Mouse (Mus musculus) T-helper 2 cell (primary cell): ENCODE measurements around the gene Hfe2.

Experiments
- in situ Hi-C: fragments of 300-600 bp; cut with MboI, MseI; formaldehyde crosslinking; loops from one replicate; pipeline ENCODE4 v1.15.1; 2025; ENCODE audit warnings: high pct_unique_total_duplicates

The Hfe2 gene

DNA sequence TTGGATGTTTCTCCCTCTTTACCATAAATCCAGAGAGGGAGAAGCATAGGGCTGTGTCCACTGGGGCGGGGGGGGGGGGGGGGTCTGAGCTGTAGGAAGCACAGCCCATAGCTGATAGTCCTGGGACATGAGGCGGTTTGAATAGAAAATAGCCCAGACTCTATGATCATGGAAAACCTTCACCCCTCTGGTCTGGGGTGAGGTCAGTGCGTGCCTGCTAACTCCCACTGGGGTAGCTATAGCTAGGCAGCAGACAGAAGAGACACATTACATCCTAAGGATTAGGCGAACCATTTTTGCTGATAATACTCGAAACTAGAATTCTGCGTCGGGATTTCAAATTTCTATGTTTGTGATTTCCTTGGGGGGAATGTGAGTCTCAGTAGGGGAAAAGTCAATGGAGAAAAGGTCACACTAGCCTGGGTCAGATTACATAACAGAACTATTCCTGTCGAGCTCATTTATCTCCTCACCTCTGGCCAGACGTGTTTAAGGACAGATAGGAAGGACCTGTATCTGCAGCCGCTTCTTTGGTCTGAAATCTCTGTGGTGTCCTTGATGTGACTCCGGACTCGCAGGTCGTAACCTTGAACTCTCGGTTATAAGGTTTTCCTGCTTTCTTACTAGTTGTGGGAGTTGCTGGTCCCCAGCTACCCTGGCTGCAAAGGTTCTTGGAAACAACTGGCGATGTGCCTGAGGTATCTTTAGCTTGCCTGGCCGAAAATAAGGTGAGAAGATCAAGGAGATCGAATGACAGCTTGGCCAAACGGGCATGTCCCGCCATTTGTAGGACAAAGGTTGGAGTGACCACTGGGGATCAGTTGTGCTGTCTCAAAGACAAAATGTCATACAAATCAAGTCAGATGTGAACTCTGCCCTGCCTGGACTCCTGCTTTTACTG, 48.9 kb downstream of the Hfe2 start:
- in situ Hi-C loops: no loop called here

DNA sequence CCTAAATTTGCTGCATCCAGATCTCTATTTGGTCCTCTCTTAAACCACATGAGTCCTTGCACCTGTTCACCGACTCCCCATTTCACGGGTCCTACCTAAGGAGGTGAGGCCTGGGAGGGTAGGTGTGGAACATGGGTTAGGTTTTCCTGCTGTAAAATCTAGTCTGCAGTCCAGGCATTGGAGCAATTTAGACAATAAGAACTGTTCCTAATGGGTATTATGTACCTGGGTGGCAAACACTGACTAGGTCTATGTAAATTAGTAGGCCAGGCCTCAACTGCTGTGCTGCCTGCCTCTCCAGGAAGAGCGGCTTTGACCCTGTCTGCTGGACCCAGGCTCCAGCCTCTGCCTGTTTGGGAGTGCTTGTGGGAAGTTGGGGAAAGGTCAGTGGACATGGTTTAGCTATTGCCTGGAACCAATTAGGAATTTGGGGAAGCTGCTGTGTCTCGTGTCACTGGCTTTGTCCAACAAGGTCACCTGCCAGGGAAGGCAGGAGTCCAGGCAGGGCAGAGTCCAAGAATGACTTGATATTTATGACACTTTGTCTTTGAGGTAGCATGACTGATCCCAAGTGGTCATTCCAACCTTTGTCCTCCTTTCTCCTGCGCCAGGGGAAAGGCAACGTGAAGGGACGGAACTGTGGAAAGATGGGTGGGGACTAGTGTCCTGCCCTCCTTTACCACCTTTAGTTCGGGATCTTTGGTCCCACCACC, 50.5 kb downstream of the Hfe2 start:
- in situ Hi-C loops: no loop called here

DNA sequence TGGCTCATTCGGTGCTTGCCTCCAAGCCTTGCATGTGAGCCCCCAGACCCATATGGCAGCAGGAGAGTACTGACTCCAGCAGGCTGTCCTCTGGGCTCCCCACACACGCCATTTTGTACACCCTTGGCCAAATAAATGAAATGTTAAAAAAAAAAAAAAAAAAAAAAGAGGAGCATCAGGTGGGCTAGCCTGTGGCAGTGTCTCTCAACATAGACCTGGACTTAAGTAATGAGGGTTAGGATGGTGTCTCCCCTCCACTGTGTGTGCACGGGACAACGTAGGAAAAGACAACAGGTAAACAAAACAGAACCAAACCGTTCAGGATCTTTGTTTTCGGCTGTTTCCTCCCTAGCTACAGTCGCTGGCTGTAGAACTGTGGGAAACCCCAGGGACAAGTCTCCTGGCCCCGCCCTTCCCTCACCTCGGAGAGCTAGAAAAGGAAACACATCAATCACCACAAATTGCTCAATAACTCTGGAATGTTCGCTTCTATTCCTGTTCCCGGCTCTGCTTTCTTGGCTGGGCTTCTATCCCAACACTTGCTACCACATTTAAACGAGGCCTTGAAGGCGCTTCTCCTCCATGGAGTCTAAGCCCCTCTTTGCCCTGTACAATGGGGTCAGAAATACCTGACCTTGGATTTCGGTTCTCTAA, 51.2 kb downstream of the Hfe2 start:
- in situ Hi-C loops: no loop called here

DNA sequence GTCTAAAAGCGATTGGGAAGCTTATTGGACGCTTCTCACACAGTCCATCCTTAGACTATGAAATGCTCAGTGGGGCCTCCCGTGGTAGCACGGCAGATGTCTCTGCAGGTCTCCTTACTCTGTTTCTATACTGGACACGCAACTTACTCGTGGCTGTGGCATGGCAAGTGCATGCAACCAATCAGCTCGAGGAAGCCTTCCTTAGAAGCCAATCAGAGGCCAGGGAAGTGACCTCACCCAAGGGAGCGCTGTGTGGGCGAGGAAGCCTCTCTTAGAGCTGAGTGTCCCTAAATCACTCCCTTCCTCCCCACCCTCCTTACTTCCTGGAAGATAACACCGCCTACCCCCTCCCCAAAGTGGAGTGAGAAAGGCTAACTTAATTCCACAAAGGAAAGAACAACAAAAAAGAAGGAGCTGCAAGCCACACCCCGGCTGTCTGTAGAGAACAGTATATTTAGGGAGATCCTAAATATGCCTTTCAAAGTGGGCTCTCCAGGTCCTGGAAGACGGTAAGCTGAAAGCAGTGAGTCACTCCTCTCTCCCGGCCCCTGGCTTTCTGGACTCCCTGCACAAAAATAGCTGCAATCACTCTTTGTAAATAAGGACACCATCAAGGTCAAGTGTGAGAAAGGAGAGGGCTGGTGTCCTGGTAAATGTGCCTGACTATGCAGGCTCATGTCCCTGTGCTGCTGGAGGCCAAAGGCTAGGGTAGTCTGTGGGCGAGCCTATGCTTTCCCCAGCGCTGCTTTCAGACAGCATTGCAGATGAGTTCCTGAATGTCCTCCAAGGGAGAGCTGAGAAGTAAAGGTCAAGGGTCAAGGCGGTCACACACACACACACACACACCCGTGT, 51.9 kb downstream of the Hfe2 start, which contains the start of gene Gm16253:
Gene Gm16253, plus strand, starts transcription at position 295 of the 852 bp plus-strand sequence.
- in situ Hi-C loops: no loop called here

DNA sequence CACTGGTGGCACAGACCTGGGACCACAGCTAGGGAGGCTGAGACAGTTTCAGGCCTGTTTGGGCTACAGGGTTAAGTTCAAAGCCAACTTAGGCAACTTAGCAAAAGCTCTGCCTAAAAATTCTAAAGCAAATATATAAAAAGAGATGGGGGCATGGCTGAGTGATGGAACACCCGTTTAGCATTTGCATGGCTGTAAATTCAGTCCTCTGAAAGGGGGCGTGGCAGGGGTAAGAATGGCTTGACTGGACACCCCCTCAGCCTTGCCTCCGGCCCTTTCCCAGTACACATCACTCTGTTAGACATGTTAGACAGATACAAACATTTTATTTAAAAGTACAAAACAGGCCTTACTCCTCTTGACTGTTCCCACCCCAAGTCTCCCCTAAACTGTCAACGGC, 52.6 kb downstream of the Hfe2 start:
- in situ Hi-C loops: no loop called here
